Mouse (Mus musculus): ENCODE data around the gene Fcer1g. TPM values are rescaled to one million over a fixed set of nuclear protein-coding genes. Genes with fewer than 3 reads are reported as not detected.

Gene Fcer1g
- polyA plus RNA-seq, 1 experiment, result 0.91 TPM

DNA sequence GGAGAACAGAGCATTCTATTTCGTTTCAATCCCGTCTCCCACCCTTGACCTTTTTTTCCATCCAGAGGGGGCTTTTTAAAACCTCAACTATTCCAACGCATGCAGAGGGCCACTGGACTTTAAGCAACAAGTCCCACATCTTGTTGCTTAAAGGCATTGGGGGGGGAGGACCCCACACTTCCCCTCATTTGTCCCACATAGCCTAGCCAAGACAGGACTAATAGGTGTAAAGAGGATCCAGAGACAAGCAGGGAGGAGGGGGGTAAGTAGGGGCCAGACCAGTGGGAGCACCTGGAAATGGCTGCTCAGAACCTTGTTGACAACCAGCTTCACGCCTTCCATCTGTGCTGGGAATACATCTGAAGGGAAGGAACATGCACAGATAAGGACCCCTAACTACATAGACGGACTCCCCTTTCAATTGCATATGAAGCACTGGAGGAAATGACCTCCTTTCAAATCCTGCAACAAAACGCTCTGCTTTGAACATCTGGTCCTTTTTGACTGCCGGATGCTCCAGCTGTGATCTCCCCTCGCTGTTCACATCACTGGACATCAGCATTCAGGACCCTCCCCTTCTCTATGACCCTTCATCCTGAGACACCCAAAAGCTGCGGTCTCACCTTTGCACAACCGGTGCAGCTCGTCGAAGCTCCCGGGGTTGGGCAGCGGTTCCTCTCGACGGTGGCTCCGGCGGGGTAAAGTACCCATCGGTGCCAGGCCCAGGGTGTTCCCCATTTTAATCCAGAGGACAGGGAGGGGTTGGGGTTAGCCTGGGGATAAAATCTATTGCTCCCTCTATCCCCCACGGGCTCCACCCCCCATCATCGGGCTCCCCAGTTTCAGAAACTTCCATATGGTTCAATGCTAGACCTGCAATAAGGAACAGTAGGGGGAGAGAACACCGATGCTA, 12.6 kb downstream of the Fcer1g start:
- peak overlapping the region; percentile 99 for H3K4me3 ChIP-seq (ENCODE audit: low read depth, low read length)
- H3K4me1 ChIP-seq (ENCODE audit: control insufficient read depth, insufficient read depth, low read length), result peaks cover 4% of the 10 kb centered on the region
- peak overlapping the region; percentile 83 for H3K27ac ChIP-seq (ENCODE audit: insufficient read depth, low read length)
- no peak for TF ChIP-seq POLR2A (IDR thresholded peaks at IDR 0.05; ENCODE audit: insufficient read depth, low read length)
- peak; percentile 91 for TF ChIP-seq EP300 (IDR thresholded peaks at IDR 0.05; ENCODE audit: insufficient read depth, low read depth, low read length)
- TF ChIP-seq CTCF (IDR thresholded peaks at IDR 0.05; ENCODE audit: low read depth, low read length), result no peak
- no peaks in the 10 kb centered on the region for H3K9me3 ChIP-seq (replicated peaks; ENCODE audit: control insufficient read depth, insufficient read depth, low read length, poor library complexity, severe bottlenecking)
- H3K36me3 ChIP-seq (ENCODE audit: control insufficient read depth, insufficient read depth, low read length, poor library complexity, severe bottlenecking), result peaks cover 3% of the 10 kb centered on the region; the same call in 1 of the 2 replicates
- peak overlapping the region; percentile 80 for H3K9ac ChIP-seq (ENCODE audit: low read depth, poor library complexity, severe bottlenecking)
- H3K27me3 ChIP-seq (ENCODE audit: control insufficient read depth, insufficient read depth, low read length, poor library complexity, severe bottlenecking), result no peaks in the 10 kb centered on the region

DNA sequence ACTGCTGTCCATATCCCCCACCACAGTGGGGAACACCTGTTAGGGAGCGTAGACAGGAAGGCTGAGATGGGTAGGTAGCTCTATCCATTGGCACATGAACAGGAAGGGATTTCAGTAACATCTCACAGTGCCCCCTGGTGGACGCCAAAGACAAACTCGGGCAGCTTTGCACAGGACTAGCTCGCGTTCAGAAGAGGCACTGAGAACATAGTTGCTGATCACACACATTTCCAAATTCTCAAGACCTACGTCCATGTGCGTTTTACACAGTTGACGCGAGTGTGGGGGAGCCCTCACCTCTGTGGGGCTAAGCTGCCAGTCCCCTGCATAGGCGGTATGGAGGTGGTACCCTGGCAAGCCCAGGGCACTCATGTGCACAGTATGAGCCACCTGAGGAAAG, 13.3 kb downstream of the Fcer1g start:
- peaks cover 3% of the 10 kb centered on the region; the same call in 1 of the 2 replicates for H3K36me3 ChIP-seq (ENCODE audit: control insufficient read depth, insufficient read depth, low read length, poor library complexity, severe bottlenecking)
- peaks cover 4% of the 10 kb centered on the region for H3K4me1 ChIP-seq (ENCODE audit: control insufficient read depth, insufficient read depth, low read length)
- H3K9ac ChIP-seq (ENCODE audit: low read depth, poor library complexity, severe bottlenecking), result no peak overlapping the region
- H3K27ac ChIP-seq (ENCODE audit: insufficient read depth, low read length), result peak overlapping the region; percentile 83
- H3K9me3 ChIP-seq (replicated peaks; ENCODE audit: control insufficient read depth, insufficient read depth, low read length, poor library complexity, severe bottlenecking), result no peaks in the 10 kb centered on the region
- H3K4me3 ChIP-seq (ENCODE audit: low read depth, low read length), result peak overlapping the region; percentile 99
- H3K27me3 ChIP-seq (ENCODE audit: control insufficient read depth, insufficient read depth, low read length, poor library complexity, severe bottlenecking), result no peaks in the 10 kb centered on the region
- TF ChIP-seq POLR2A (IDR thresholded peaks at IDR 0.05; ENCODE audit: insufficient read depth, low read length) (no peak), CTCF (IDR thresholded peaks at IDR 0.05; ENCODE audit: low read depth, low read length) (peak; percentile 86)

DNA sequence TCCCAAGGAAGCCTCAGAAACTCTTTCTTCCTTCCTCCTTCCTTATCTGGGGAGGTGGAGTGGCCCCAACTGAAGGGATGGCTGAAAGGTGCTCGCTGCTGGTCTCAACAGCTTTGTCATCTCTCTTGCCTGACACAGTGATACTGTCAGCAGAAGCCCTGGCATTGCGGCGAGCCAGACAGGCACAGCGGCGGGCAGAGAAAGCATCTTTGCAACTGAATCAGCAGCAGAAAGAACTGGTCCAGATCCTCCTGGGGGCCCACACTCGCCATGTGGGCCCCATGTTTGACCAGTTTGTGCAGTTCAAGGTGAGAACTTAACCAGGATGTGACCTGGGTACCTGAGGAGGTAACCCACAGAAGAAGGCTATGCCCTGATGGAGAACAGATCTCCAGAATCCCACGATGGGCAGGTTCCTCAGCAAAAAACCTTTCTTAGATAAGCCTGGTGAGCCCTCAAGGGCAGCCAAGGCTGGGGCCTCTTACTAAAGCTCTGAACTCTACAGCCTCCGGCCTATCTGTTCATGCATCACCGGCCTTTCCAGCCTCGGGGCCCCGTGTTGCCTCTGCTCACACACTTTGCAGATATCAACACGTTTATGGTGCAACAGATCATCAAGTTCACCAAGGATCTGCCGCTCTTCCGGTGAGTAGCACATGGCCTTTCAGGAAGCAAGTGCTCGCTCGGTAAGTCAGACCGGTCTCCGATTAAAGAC, 17.8 kb downstream of the Fcer1g start:
- Histone ChIP-seq H3K27ac (ENCODE audit: insufficient read depth, low read length) (no peak overlapping the region), H3K9me3 (replicated peaks; ENCODE audit: control insufficient read depth, insufficient read depth, low read length, poor library complexity, severe bottlenecking) (no peaks in the 10 kb centered on the region), H3K4me3 (ENCODE audit: low read depth, low read length) (no peak overlapping the region), H3K4me1 (ENCODE audit: control insufficient read depth, insufficient read depth, low read length) (peaks cover 2% of the 10 kb centered on the region), H3K27me3 (ENCODE audit: control insufficient read depth, insufficient read depth, low read length, poor library complexity, severe bottlenecking) (no peaks in the 10 kb centered on the region), H3K9ac (ENCODE audit: low read depth, poor library complexity, severe bottlenecking) (no peak overlapping the region), H3K36me3 (ENCODE audit: control insufficient read depth, insufficient read depth, low read length, poor library complexity, severe bottlenecking) (peaks cover 3% of the 10 kb centered on the region; the same call in 1 of the 2 replicates)
- no peak for TF ChIP-seq EP300 (IDR thresholded peaks at IDR 0.05; ENCODE audit: insufficient read depth, low read depth, low read length)
- no peak for TF ChIP-seq CTCF (IDR thresholded peaks at IDR 0.05; ENCODE audit: low read depth, low read length)
- TF ChIP-seq POLR2A (IDR thresholded peaks at IDR 0.05; ENCODE audit: insufficient read depth, low read length), result no peak

DNA sequence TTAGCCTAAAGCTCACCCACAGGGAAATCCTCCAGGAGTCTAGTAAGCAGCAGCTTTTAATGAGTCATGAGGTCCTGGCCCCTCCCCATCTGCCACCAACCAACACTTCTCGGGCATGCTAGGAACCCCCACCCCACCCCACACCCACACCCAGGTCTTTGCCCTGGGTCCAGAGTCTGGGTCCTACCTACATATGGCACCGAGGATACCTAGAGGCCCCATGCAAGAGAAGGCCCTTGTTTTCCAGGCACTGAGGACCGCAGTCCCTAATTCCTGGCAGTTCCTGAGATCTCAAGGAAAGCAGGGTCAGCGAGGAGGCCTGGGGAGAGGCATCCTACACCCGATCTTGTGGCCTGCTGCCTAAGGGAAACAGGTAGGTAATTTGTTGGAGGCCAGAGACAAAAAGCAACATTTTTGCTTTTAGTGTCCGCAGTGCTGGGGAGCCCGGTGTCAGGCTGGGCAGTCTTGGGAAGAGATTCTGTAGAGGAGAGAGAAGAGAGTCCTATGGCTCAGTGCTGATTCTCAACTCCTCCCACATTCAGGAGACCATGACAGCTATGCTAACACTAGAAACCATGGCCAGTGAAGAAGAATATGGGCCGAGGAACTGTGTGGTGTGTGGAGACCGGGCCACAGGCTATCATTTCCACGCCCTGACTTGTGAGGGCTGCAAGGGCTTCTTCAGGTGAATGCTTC, 20.2 kb downstream of the Fcer1g start, which contains the start of gene Nr1i3:
Gene Nr1i3 (plus strand): TSS at position 170 of the 696 bp plus-strand sequence.
- TF ChIP-seq POLR2A (IDR thresholded peaks at IDR 0.05; ENCODE audit: insufficient read depth, low read length) (no peak), CTCF (IDR thresholded peaks at IDR 0.05; ENCODE audit: low read depth, low read length) (no peak), EP300 (IDR thresholded peaks at IDR 0.05; ENCODE audit: insufficient read depth, low read depth, low read length) (no peak)
- Histone ChIP-seq H3K4me1 (ENCODE audit: control insufficient read depth, insufficient read depth, low read length) (no peaks in the 10 kb centered on the region), H3K27ac (ENCODE audit: insufficient read depth, low read length) (no peak within 1 kb of the TSS), H3K27me3 (ENCODE audit: control insufficient read depth, insufficient read depth, low read length, poor library complexity, severe bottlenecking) (no peaks in the 10 kb centered on the region), H3K9ac (ENCODE audit: low read depth, poor library complexity, severe bottlenecking) (no peak within 1 kb of the TSS), H3K4me3 (ENCODE audit: low read depth, low read length) (no peak within 1 kb of the TSS), H3K36me3 (ENCODE audit: control insufficient read depth, insufficient read depth, low read length, poor library complexity, severe bottlenecking) (no peaks in the 10 kb centered on the region), H3K9me3 (replicated peaks; ENCODE audit: control insufficient read depth, insufficient read depth, low read length, poor library complexity, severe bottlenecking) (no peaks in the 10 kb centered on the region)

DNA sequence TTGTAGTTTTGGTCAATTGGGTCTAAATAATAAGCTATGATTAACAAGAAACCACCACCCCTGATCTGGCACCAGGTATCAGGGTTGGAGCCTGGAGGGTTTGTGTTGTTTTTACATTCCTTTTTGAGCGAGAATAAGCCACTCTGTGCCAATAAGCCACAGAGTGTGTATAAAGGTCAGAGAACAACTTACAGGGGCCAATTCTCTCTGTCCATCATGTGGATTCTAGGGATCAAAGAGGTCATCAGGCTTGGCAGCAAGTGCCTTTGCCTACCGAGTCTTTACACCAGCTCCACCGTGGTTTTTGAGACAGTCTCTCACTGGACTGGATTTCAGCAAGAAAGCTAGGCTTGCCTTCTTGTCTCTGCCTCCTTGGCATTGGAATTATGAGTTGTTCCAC, 21.3 kb downstream of the Fcer1g start:
- no peaks in the 10 kb centered on the region for H3K36me3 ChIP-seq (ENCODE audit: control insufficient read depth, insufficient read depth, low read length, poor library complexity, severe bottlenecking)
- H3K9me3 ChIP-seq (replicated peaks; ENCODE audit: control insufficient read depth, insufficient read depth, low read length, poor library complexity, severe bottlenecking), result no peaks in the 10 kb centered on the region
- H3K4me3 ChIP-seq (ENCODE audit: low read depth, low read length), result no peak overlapping the region
- TF ChIP-seq POLR2A (IDR thresholded peaks at IDR 0.05; ENCODE audit: insufficient read depth, low read length), result no peak
- no peak for TF ChIP-seq EP300 (IDR thresholded peaks at IDR 0.05; ENCODE audit: insufficient read depth, low read depth, low read length)
- no peaks in the 10 kb centered on the region for H3K4me1 ChIP-seq (ENCODE audit: control insufficient read depth, insufficient read depth, low read length)
- H3K9ac ChIP-seq (ENCODE audit: low read depth, poor library complexity, severe bottlenecking), result no peak overlapping the region
- H3K27me3 ChIP-seq (ENCODE audit: control insufficient read depth, insufficient read depth, low read length, poor library complexity, severe bottlenecking), result no peaks in the 10 kb centered on the region
- no peak overlapping the region for H3K27ac ChIP-seq (ENCODE audit: insufficient read depth, low read length)
